Mouse (Mus musculus): ENCODE data around the gene Agfg1.

GRCm38 (mm10) chr1:82793986-82794385 lies 45.3 kb upstream of the Agfg1 start:
- TF ChIP-seq CTCF (IDR thresholded peaks at IDR 0.05; ENCODE audit: low read depth) = no peak
- TF ChIP-seq EP300 (optimal IDR thresholded peaks at IDR 0.05) = no peak
